Mouse (Mus musculus) ovary, adult 18-20 months (tissue): ENCODE data around the gene Ppp3ca.

Experiments used
- DNase-seq: peaks from one replicate; pipeline ENCODE4 v3.0.0; 2022; ENCODE audit warnings: low spot score, mixed read lengths

Gene Ppp3ca

DNA sequence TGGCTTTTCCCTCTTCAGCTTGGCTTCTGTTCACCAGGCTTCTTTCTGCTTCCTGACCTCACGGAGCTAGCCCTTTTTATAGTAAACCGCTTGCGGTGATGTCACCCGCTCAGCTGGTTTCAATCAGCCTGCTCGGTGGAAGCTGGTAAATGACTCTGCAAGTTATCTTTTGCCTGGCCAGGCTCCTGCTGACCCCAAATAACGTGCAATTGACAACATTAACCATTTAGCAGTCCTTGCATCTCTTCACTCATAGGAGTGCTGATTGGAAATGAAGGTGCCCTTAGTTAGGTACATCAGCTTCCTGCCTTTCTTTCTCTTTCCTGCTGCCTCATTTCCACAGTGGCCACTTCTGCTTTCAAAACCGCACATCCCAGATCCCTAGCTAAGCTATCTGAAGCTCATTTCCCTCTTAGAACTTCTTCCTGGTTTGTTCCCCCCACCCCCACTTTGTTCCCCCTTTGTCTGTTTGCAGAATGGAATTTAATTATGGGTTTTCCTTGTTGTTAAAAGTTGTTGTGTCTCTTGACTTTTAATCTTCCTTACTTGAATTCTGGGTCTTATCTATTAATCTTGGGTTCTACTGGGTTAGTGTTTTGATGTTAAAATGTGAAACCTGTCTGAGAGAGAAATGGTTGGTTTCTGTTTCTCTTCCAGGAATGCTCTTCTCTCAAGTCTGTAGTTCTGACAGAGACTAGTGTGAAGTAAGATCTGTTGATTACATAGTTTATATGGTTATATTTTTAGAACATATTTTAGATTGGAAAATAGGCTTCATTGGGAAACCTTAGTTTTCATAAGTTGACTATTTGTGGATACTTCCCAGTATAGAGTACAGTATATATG is 55.6 kb downstream of the Ppp3ca start:
- peak; percentile 35 for DNase-seq

GRCm38 (mm10) chr3:136727877-136728276 is 58.0 kb downstream of the Ppp3ca start:
- no peak for DNase-seq

GRCm38 (mm10) chr3:136729978-136730377 is 60.1 kb downstream of the Ppp3ca start:
- DNase-seq, result no peak

DNA sequence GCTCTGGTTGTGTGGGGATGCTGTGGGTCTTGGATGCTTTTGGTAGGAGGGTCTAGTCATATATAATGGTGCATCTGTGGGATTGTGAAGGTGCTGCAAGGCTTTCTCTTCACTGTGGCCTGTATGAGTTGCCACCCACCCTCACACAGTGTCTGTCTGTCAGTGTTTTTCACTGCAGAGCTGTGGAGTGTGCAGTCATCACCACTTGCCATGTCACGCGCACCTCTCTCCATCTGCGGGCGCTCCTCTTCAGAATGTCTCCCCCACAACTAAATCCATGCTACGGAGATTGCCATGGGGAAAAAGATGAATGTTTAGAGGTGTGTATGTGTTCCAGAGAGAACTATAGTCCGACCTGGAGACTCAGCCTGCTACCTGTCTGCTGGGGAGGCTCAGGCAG is 61.7 kb downstream of the Ppp3ca start:
- DNase-seq, result no peak

GRCm38 (mm10) chr3:136736021-136736420 is 66.1 kb downstream of the Ppp3ca start:
- no peak for DNase-seq

DNA sequence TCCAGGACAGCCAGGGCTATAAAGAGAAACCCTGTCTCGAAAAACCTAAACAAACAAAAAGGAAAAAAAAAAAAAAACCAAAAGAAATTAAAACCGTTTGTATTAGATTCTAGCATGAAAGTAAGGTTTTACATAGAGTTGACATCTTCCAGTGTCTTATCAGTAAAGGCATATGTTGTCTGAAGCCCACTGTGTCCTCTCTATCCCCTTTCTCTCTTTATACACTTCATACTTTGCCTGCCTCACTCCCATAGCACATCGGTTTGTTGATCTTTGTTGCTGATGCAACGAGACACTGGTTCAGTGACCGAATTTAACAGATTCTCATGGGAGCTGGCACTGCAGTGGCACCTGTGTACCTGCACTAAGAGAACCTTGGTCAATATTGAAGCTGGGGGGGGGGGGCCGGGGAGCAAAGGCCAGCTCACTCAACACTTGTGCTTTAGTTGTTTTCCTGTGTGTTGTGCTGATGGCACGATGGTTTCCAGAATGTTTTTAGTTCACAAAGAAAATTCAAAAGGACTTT is 66.9 kb downstream of the Ppp3ca start:
- no peak for DNase-seq

DNA sequence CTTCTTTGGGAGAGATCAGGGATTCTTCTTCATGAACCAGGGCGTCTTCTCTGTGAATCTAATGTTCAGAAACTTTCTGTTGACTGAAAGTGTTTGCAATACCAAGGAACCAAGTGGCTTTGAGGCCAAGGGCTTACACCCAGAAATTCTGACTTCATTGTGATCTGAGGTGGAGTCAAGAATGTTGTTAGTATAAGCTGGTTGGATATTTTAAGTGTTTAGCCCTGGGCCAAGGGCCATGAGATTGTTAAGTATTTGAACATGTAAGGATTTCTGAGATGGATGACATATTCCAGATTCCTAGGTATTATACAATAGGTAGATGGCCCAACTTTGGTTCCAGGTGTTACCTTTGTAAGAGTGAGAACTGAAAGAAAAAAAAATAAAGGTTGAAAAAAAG is 68.5 kb downstream of the Ppp3ca start:
- DNase-seq, result no peak

- DNase-seq, result no peak
Measured at GRCm38 (mm10) chr3:136738914-136739313, 69.0 kb downstream of the Ppp3ca start.

GRCm38 (mm10) chr3:136741659-136742058 is 71.7 kb downstream of the Ppp3ca start:
- no peak for DNase-seq

DNA sequence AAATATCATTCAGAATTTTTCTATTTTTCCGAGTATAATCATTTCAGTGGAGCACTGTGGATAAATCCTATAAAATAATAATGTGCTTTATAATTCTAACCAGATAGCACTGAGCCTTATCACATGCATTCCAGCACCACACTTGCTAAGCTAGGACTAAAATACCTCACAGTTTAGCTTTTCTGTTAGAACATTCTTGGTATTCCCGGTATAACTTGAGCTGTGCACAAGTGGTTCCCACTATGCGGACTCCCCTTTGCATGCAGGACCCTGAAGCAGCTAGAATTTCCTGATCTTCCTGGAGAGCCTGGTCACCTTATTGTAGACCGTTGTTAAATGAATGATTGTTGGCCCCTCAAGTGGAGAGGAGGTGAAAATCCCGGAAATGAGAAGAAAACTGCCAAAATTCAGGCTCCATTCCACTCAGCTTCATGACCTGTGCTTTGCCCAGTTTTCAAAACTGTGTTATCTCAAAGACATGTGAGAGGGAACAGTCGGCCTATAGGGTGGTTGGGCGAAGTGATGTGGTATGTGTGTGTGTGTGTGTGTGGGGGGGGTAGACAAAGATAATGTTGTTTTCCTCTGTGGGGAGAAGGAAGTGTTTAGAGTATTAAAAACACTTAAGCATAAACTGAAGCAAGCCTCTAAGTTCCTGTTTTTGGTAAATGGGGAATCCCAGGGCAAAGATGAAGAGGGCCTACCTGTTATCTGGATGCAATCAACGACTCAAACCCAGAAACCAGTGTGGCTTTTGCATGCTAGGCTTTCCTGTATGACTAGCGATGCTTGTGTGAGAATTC is 72.5 kb downstream of the Ppp3ca start:
- no peak for DNase-seq

DNA sequence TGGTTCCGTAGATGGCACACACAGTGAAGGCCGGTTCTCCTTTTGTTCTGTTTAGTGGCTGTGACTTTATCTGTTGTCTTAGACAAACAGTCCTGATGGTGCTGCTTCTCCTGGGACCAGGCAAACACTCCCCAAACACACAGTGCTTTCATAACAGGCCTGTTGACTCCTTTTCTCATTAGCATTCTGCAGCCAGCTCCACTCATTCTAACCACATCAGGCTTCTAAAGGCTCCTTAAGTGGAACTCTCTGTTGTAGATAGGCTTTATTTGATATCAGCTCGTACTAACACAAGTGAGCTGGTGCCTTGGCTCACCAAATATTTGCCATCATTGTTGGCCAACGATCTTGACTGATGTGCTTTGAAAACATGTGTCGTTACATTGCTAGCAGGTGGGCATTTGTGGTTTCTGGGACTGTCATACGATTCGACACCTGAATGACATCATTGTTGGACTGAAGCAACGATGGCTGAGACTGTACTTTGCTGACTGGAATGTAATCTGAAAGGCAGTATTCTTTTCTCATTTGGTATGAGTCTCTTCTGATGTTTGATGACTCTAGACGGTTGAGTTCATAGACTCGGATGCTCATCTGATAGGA is 74.5 kb downstream of the Ppp3ca start:
- DNase-seq, result no peak

GRCm38 (mm10) chr3:136745456-136745855 is 75.5 kb downstream of the Ppp3ca start:
- DNase-seq, result no peak

- no peak for DNase-seq
Measured at GRCm38 (mm10) chr3:136748761-136749476, 79.0 kb downstream of the Ppp3ca start.

DNA sequence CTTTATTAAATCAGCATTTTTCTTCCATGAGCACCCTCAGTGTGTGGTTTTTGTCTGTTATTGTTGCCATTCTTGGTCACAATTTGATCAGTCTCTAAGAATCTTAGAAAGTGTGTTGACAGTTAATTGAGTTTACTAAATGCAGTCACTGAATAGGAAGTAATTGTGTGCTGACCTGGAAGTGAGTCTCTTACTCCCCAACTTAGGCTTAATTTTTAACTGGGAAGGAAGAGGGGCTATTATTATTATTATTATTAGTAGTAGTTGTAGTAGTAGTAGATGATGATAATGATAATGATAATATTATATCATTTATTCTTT is 79.5 kb downstream of the Ppp3ca start:
- DNase-seq, result no peak

- no peak for DNase-seq
Measured at GRCm38 (mm10) chr3:136749951-136750350, 80.0 kb downstream of the Ppp3ca start.

GRCm38 (mm10) chr3:136752126-136752716 is 82.3 kb downstream of the Ppp3ca start:
- no peak for DNase-seq

DNA sequence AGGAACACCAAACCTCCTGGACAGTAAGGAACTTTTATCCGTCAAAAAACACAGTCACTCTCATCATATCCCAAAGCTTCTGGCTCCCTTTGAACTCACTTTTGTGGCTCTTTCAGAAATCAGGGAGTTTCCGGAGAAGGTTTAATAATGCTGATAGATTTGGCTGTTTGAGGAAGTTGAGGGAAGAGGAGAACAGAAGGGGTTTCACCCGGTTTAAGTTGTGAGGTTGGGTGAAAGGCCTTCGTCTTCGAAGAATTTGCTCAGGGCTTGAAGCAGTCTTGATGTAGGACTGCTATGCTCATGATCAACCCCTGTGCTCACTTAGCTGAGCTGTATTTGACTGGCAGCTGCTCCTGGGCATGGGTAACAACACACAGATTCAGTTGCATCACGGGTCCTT is 86.2 kb downstream of the Ppp3ca start:
- DNase-seq, result no peak

- DNase-seq, result no peak
Measured at GRCm38 (mm10) chr3:136759446-136759845, 89.5 kb downstream of the Ppp3ca start.

- no peak for DNase-seq
Measured at GRCm38 (mm10) chr3:136761292-136761978, 91.5 kb downstream of the Ppp3ca start.

DNA sequence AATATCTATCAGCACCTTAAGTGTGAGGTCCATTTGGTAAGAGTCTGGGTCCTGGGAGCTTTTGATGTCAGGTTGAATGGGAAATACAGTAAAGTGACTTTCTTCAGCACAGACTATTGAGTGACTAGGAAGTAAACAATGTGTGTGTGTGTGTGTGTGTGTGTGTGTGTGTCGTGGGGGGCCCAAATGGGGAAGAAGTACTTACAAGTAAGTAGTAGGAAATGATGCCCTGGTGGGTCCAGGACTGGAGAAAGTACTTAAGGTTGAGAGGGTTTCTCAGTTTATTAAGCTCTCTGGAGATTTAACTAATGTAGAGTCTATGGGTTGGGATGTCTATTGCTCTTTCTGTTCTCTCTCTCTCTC is 92.0 kb downstream of the Ppp3ca start:
- no peak for DNase-seq

DNA sequence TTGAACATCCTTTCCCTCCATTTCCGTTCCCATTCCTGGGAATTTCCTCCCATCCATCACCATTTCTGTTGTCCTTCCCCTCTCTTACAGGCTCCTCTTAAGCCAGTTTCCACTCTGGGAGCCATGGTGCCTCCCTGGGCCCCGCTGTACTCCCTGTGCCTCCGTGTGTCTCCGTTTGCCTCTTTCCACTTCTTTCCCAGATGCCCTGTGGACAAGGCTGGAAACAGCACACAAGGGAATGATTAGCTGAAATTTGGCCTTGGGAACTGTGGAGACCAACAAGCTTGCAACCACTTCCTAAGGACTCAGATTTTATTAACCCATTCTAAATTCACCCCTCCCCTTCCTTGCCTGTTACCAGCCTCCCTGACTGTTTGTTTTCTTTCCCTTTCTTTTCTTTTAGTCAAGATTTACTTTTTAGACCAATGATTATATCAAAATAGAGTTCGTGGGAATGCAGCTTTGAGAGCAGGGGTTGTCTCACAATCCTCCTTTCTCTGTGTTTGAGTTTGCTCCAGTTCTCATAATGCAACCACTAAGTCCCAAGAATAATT is 93.9 kb downstream of the Ppp3ca start:
- no peak for DNase-seq
